Mouse (Mus musculus): ENCODE data around the gene Mmachc. TPM values are rescaled to one million over a fixed set of nuclear protein-coding genes. Genes with fewer than 3 reads are reported as not detected.
"Not testable (repeated sequence)": the region's sequence is repeated elsewhere in the genome, so short reads cannot be mapped to it uniquely, and the experiment has no call there.

Mmachc gene
- polyA plus RNA-seq, 1 experiment, result 4.4 TPM

DNA sequence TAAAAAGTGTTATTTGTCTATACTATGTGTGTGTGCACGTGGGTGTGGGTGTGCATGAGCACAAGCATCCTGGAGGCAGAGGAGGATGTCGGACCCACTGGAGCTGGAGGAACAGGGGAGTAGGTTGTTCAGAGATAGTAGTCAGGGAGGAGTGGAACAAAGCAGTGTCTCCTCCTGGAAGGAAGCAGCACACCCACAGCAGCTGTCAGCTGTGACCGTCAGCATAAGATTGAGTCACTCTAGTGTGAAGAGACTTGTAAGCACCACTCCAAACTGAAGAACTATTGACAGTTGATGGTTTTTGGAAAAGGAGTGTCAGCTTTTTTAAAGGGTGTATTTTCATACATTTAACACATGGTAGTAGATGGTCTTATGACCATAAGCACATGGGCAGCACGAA is 41.6 kb downstream of the Mmachc start:
- Histone ChIP-seq H3K4me1 (ENCODE audit: control insufficient read depth, insufficient read depth, insufficient read length) (peaks cover 6% of the 10 kb centered on the region; the same call in 1 of the 2 replicates), H3K4me3 (ENCODE audit: extremely low read depth, insufficient read depth, insufficient read length) (no peak overlapping the region), H3K36me3 (ENCODE audit: control insufficient read depth, insufficient read depth, low read length) (no peaks in the 10 kb centered on the region), H3K27ac (ENCODE audit: insufficient read depth, low read length) (no peak overlapping the region), H3K27me3 (ENCODE audit: control insufficient read depth, insufficient read depth, low read length) (no peaks in the 10 kb centered on the region)
- no peak for TF ChIP-seq CTCF (IDR thresholded peaks at IDR 0.05; ENCODE audit: extremely low read depth, insufficient read depth, insufficient read length, insufficient replicate concordance)
- no peak for TF ChIP-seq POLR2A (IDR thresholded peaks at IDR 0.05; ENCODE audit: low read depth, low read length)
- WGBS, result 49% methylated on average over 4 of the region's 4 CpGs
- DNase-seq (ENCODE audit: low read depth in 1 of 2, low spot score in 2 of 2), result no peak

DNA sequence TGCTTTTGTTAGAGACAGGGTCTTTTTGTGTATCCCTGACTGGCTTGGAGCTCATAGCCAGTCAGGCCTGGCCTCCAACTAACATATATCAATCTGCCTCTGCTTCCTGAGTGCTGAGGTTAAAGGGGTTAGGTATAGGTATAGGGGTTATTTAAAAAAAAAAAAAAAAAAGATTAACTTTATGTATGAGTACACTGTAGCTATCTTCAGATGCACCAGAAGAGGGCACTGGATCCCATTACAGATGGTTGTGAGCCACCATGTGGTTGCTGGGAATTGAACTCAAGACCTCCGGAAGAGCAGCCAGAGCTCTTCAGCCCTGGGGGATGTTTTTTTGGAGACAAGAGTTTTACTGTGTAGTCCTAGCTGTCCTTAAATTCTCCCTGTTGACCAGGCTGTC is 46.2 kb downstream of the Mmachc start:
- DNase-seq (ENCODE audit: low read depth in 1 of 2, low spot score in 2 of 2), result no peak
- Histone ChIP-seq H3K4me3 (ENCODE audit: extremely low read depth, insufficient read depth, insufficient read length) (no peak overlapping the region), H3K36me3 (ENCODE audit: control insufficient read depth, insufficient read depth, low read length) (no peaks in the 10 kb centered on the region), H3K27ac (ENCODE audit: insufficient read depth, low read length) (no peak overlapping the region), H3K4me1 (ENCODE audit: control insufficient read depth, insufficient read depth, insufficient read length) (peaks cover 3% of the 10 kb centered on the region; the same call in 1 of the 2 replicates), H3K27me3 (ENCODE audit: control insufficient read depth, insufficient read depth, low read length) (no peaks in the 10 kb centered on the region)
- TF ChIP-seq POLR2A (IDR thresholded peaks at IDR 0.05; ENCODE audit: low read depth, low read length) (no peak), CTCF (IDR thresholded peaks at IDR 0.05; ENCODE audit: extremely low read depth, insufficient read depth, insufficient read length, insufficient replicate concordance) (no peak)
- WGBS, result 92% methylated on average over 1 of the region's 1 CpGs

DNA sequence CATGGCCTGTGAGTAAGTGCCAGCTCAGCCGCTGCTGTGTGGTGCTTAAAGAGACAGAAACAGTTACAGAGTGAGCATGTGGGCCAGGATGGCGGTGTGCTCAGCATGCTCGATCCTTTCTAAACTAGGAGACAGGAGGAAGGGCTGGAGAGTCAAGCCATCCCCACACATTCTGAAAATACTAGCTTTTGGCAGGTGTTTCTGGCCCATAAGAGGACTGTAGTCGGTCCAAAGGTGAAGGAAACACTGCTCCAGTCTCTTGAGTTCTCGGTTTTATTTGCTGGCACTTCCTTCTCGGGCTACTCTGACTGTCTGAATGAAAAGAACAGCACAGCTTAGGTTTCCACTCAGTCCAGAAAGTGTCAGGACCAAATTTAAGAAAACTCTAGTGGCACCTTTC is 47.4 kb downstream of the Mmachc start:
- WGBS, result 72% methylated on average over 6 of the region's 6 CpGs
- no peaks in the 10 kb centered on the region for H3K4me1 ChIP-seq (ENCODE audit: control insufficient read depth, insufficient read depth, insufficient read length)
- no peak for DNase-seq (ENCODE audit: low read depth in 1 of 2, low spot score in 2 of 2)
- H3K4me3 ChIP-seq (ENCODE audit: extremely low read depth, insufficient read depth, insufficient read length), result no peak overlapping the region
- no peaks in the 10 kb centered on the region for H3K27me3 ChIP-seq (ENCODE audit: control insufficient read depth, insufficient read depth, low read length)
- no peak for TF ChIP-seq CTCF (IDR thresholded peaks at IDR 0.05; ENCODE audit: extremely low read depth, insufficient read depth, insufficient read length, insufficient replicate concordance)
- no peak for TF ChIP-seq POLR2A (IDR thresholded peaks at IDR 0.05; ENCODE audit: low read depth, low read length)
- no peaks in the 10 kb centered on the region for H3K36me3 ChIP-seq (ENCODE audit: control insufficient read depth, insufficient read depth, low read length)
- H3K27ac ChIP-seq (ENCODE audit: insufficient read depth, low read length), result no peak overlapping the region

DNA sequence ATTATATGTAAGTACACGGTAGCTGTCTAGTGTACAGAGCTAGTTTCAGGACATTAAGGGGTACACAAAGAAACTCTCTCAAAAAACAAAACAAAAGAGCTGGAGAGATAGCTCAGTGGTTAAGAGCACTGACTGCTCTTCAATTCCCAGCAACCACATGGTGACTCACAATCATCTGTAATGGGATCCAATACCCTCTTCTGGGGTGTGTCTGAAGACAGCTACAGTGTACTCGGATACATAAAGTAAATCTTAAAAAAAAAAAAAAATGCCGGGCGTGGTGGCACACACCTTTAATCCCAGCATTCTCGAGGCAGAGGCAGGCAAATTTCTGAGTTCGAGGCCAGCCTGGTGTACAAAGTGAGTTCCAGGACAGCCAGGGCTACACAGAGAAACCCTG is 48.3 kb downstream of the Mmachc start:
- DNase-seq (ENCODE audit: low read depth in 1 of 2, low spot score in 2 of 2); H3K27me3 ChIP-seq (ENCODE audit: control insufficient read depth, insufficient read depth, low read length); H3K36me3 ChIP-seq (ENCODE audit: control insufficient read depth, insufficient read depth, low read length); H3K4me1 ChIP-seq (ENCODE audit: control insufficient read depth, insufficient read depth, insufficient read length); H3K4me3 ChIP-seq (ENCODE audit: extremely low read depth, insufficient read depth, insufficient read length); H3K27ac ChIP-seq (ENCODE audit: insufficient read depth, low read length): not testable (repeated sequence)
- 90% methylated on average over 6 of the region's 6 CpGs for WGBS

DNA sequence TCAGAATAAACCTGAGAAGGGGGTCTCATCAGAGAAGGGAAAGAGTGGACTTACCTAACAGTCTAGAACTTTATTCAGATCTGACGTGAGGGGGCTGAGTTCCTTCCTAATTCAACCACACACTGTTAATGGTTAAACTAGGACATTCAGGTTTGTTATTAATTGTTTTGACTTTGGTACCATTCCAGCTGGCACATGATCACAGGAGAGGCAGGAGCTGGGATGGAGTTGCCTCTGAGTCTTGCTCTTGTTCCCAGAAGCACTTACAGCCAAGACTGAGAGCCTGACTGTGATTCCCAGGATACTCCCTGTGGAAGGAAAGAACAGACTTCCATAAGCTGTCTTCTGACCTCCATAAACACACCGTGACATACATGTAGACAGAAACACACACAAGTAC is 48.7 kb downstream of the Mmachc start:
- Histone ChIP-seq H3K4me3 (ENCODE audit: extremely low read depth, insufficient read depth, insufficient read length) (no peak overlapping the region), H3K36me3 (ENCODE audit: control insufficient read depth, insufficient read depth, low read length) (no peaks in the 10 kb centered on the region), H3K27ac (ENCODE audit: insufficient read depth, low read length) (no peak overlapping the region), H3K27me3 (ENCODE audit: control insufficient read depth, insufficient read depth, low read length) (no peaks in the 10 kb centered on the region), H3K4me1 (ENCODE audit: control insufficient read depth, insufficient read depth, insufficient read length) (no peaks in the 10 kb centered on the region)
- WGBS, result 83% methylated on average over 2 of the region's 2 CpGs
- no peak for TF ChIP-seq CTCF (IDR thresholded peaks at IDR 0.05; ENCODE audit: extremely low read depth, insufficient read depth, insufficient read length, insufficient replicate concordance)
- no peak for TF ChIP-seq POLR2A (IDR thresholded peaks at IDR 0.05; ENCODE audit: low read depth, low read length)
- DNase-seq (ENCODE audit: low read depth in 1 of 2, low spot score in 2 of 2), result no peak

DNA sequence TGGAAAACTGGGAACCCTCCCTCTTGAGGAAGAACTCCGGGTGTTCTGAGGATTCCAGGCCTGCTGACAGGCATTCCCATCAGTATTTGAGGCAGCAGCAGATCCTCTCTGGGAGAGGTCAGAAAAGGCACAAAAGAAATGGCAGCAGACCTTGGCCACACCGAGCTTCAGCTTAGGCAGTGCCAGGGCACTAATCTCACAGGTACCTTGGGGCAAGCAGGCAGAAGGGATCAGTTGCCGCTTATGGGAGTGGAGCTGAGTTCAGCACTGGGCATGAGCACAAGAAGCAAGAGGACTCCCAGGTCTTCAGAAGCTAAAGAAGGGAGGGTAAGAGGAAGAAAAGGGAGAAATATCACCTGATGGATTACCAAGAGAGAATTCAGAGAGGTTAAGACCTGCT is 50.2 kb downstream of the Mmachc start:
- H3K4me1 ChIP-seq (ENCODE audit: control insufficient read depth, insufficient read depth, insufficient read length), result no peaks in the 10 kb centered on the region
- H3K4me3 ChIP-seq (ENCODE audit: extremely low read depth, insufficient read depth, insufficient read length), result no peak overlapping the region
- no peak overlapping the region for H3K27ac ChIP-seq (ENCODE audit: insufficient read depth, low read length)
- WGBS, result 83% methylated on average over 3 of the region's 3 CpGs
- H3K27me3 ChIP-seq (ENCODE audit: control insufficient read depth, insufficient read depth, low read length), result no peaks in the 10 kb centered on the region
- TF ChIP-seq POLR2A (IDR thresholded peaks at IDR 0.05; ENCODE audit: low read depth, low read length) (no peak), CTCF (IDR thresholded peaks at IDR 0.05; ENCODE audit: extremely low read depth, insufficient read depth, insufficient read length, insufficient replicate concordance) (no peak)
- DNase-seq (ENCODE audit: low read depth in 1 of 2, low spot score in 2 of 2), result no peak
- no peaks in the 10 kb centered on the region for H3K36me3 ChIP-seq (ENCODE audit: control insufficient read depth, insufficient read depth, low read length)

DNA sequence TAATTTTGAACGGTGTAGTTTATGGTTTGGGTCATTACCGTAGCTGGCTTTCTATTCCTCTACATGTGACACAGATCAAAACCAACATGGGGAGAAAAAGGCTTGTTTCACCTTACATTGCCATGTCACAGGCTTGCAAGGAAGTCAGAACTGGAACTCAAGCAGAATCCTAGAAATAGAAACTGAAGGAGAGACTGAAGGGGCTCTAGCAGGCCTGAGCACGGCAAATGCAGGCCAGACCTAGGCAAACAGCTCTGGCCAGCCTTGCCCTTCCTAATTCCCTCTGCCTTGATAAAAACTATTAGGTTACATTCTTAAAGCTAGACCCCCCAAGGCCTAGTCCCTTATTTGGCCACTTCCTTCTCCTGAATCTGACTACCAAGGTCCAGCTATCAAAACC is 52.5 kb downstream of the Mmachc start:
- Histone ChIP-seq H3K4me3 (ENCODE audit: extremely low read depth, insufficient read depth, insufficient read length) (no peak overlapping the region), H3K27ac (ENCODE audit: insufficient read depth, low read length) (no peak overlapping the region), H3K4me1 (ENCODE audit: control insufficient read depth, insufficient read depth, insufficient read length) (no peaks in the 10 kb centered on the region), H3K36me3 (ENCODE audit: control insufficient read depth, insufficient read depth, low read length) (no peaks in the 10 kb centered on the region), H3K27me3 (ENCODE audit: control insufficient read depth, insufficient read depth, low read length) (no peaks in the 10 kb centered on the region)
- TF ChIP-seq CTCF (IDR thresholded peaks at IDR 0.05; ENCODE audit: extremely low read depth, insufficient read depth, insufficient read length, insufficient replicate concordance) (no peak), POLR2A (IDR thresholded peaks at IDR 0.05; ENCODE audit: low read depth, low read length) (no peak)
- DNase-seq (ENCODE audit: low read depth in 1 of 2, low spot score in 2 of 2), result no peak
- WGBS, result 80% methylated on average over 3 of the region's 3 CpGs
